Mouse (Mus musculus): ENCODE measurements around the gene Mfsd6.

DNA sequence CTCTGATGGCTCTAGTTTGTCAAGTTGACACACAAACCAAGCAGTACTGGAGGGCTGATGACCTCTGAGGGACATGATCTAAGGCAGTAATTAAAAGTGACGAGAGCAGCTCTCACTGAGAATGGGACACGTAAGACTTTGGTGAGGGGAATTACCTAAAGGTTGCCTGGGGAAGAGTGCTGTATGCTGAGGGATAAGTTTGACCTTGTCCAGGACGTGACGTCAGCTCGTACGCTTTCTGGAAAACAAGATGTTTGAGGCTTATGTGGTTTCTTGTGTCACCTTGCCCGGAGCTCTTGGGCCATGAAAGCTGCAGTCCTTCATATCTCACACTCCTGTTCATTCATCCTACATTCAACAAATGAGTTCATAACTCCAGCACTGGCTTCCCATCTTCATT is 88.2 kb downstream of the Mfsd6 start:
- TF ChIP-seq EP300 (IDR thresholded peaks at IDR 0.05; ENCODE audit: low read depth), result no peak
- TF ChIP-seq CTCF (IDR thresholded peaks at IDR 0.05; ENCODE audit: low read depth), result no peak
